Mouse (Mus musculus) spleen, postnatal 36 days (tissue): ENCODE data around the gene Cand2.

Experiments used
- DNase-seq, 2 experiments: peaks; one replicate each; pipeline ENCODE4 v3.0.0; 2022; ENCODE audit warnings: low spot score in 2 of 2, mixed read lengths in 1 of 2

Gene Cand2

DNA sequence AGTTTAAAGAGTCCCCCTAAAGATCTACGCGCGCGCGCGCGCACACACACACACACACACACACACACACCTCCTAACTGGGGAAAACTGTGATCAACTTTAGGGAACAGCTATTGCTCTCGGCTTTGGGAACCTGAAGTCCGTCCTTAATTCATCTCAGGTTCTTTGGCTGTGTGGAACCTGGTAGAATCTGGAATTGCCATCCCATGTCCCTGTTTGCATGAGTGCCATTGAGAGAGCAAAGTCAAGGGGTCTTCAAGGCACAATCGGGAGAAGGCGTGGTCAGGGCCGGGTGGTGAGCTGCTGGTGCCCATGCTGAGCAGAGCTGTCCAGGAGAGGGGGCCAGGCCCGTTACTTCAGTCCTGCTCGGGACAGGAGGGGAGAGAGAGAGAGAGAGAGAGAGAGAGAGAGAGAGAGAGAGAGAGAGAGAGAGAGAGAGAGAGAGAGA lies 348 bp upstream of the Cand2 start:
- no peak for DNase-seq

DNA sequence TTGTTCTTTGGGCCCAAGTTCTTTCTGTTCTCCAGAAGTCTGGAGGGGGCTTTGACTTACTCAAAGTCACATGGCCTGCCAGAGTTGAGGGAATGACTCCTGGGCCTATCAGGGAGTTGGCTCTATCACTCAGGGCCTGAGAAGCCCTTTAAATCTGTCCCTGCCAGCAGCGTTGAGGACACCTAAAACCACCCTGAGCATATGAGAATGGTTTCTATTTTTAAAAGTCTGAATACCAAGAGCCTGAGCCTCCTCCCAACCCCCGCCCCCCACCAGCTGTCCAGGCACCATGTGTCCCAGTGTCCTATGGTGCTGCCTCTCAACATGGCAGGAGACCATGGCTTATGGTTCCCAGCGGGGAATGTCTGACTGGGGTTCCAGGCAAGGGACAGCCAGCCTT lies 1.5 kb downstream of the Cand2 start:
- no peak for DNase-seq

DNA sequence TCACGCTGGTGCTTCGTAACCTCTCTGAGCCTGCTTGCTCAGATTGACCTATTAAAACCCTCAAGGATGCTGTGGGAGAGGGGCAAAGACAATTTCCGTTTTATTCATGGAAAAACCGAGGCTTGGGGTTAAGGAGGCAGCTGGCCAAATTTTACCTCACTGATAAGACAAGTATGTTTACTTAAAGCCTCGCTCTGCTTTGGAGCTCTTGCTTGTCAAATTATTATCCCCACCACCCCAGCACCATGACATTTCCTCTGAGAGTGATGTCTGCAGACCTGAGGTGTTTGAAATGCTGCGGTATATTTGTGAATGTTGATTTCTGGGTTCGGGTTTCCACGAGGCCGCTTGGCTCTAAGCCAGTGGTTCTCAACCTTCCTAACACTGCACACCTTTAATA lies 2.0 kb downstream of the Cand2 start:
- no peak for DNase-seq

DNA sequence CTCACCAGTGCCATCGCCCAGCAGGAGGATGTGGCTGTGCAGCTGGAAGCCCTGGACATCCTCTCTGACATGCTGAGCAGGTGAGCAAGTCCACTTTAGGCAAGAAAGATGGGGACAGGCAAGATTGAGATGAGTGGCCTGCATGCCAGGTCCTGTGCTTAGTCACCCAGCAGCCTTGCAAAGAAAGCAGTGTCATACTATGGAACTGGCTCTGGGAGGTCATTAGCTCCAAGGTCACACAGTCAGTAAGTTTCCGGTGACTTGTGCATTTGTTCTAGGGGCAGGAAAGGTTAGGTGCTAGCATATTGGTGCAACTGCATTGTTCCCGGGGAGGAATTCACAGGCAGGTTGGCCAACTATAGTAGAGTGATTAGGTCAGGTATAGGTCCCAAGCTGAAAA lies 8.4 kb downstream of the Cand2 start:
- no peak for DNase-seq

DNA sequence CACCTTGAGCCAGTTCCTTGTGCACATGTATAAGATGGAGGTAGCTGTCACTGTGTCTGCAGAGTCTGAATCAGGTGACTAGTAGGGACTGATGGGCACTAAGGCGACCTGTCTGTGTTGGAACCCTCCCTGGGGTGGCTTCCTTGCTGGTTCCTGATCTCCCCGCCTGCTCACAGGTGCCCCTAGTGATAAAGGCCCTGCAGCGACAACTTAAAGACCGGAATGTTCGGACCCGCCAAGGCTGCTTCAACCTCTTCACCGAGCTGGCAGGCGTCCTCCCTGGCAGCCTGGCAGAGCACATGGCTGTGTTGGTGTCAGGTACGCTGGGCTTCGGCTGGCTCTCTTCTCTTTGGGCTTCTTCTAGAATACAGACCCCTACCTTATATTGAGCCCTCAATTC lies 16.7 kb downstream of the Cand2 start:
- DNase-seq = no peak

DNA sequence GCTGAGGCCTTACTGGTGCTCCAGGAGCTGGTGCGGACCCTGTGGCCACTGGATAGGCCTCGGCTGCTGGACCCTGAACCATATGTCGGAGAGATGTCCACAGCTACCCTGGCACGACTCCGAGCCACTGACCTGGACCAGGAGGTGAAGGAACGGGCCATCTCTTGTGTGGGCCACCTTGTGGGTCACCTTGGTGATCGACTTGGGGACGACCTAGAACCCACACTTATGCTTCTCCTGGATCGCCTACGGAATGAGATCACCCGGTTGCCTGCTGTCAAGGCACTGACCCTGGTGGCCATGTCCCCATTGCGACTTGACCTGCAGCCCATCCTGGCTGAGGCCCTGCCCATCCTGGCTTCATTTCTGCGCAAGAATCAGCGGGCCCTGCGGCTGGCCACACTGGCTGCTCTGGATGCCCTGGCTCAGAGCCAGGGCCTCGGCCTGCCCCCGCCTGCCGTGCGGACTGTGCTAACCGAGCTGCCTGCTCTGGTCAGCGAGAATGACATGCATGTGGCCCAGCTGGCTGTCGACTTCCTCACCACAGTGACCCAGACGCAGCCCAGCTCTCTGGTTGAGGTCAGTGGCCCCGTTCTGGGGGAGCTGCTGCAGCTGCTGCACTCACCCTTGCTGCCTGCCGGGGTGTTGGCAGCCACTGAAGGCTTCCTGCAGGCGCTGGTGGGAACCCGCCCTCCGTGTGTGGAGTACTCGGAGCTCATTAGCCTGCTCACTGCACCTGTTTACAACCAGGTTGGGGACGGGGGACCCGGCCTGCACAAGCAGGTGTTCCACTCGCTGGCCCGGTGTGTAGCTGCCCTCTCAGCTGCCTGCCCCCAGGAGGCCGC lies 17.7 kb downstream of the Cand2 start:
- DNase-seq = peak; percentile 29 to 31

DNA sequence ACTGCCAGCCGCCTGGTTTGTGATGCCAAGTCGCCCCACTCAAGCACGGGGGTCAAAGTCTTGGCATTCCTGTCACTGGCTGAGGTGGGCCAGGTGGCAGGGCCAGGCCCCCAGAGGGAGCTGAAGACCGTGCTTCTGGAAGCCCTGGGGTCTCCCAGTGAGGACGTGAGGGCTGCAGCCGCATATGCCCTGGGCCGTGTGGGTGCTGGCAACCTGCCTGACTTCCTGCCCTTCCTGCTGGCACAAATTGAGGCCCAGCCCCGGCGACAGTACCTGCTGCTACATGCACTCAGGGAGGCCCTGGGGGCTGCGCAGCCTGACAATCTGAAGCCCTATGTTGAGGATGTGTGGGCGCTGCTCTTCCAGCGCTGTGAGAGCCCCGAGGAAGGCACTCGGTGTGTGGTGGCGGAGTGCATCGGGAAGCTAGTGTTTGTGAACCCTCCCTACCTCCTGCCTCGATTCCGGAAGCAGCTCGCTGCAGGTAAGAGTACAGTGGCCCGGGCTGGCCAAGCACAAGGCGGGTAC lies 18.4 kb downstream of the Cand2 start:
- no peak for DNase-seq

DNA sequence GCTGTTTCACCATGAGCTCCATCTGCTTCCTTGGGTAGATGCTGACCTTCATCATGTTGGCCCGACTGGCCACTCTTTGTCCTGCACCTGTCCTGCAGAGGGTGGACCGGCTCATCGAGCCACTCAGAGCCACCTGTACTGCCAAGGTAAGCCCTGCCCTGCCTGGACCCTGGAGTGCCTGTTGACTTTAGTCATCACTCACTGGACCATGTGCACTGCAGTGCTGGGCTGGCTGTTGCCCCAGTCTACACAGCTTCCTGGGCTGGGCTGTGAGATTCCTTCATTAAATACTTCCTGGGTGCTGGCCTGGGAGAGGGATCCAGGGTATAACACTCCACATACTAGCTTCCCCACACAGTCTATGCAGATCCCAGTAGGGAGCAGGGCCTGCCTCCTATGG lies 27.5 kb downstream of the Cand2 start:
- no peak for DNase-seq

DNA sequence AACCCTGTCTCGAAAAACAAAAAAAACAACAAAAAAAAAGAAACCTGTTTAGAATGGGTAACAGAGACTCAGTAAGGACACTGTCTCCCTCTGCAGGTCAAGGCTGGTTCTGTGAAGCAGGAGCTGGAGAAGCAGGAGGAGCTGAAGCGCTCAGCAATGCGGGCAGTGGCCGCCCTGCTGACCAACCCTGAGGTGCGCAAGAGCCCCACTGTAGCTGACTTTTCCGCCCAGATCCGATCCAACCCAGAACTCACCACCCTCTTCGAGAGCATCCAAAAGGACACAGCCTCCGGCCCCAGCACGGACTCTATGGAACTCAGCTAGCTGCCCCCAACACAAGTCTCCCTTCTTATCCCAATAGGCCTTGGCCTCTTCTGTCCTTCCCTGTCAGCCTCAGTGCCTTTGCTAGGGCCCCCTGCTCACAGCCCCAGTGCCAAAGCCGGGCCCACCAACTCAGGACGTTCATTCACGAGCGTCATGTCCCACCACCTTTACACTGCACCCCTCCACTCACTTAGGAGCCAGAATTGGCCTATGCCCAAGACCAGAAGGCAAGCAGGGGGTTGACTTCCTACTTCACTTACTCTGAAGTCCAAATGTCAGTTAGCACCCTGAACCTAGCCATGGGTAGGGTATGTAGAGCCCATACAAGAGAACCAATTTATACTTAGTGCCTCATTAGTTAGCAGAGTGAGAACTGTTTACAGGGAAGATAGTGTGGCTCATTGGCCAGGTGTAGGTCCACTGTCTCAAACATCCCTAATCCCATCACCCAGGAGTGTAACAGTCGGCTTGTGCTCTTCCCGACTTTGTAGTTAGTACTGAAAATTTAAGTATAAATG lies 29.4 kb downstream of the Cand2 start:
- DNase-seq = peak; percentile 41 to 45

DNA sequence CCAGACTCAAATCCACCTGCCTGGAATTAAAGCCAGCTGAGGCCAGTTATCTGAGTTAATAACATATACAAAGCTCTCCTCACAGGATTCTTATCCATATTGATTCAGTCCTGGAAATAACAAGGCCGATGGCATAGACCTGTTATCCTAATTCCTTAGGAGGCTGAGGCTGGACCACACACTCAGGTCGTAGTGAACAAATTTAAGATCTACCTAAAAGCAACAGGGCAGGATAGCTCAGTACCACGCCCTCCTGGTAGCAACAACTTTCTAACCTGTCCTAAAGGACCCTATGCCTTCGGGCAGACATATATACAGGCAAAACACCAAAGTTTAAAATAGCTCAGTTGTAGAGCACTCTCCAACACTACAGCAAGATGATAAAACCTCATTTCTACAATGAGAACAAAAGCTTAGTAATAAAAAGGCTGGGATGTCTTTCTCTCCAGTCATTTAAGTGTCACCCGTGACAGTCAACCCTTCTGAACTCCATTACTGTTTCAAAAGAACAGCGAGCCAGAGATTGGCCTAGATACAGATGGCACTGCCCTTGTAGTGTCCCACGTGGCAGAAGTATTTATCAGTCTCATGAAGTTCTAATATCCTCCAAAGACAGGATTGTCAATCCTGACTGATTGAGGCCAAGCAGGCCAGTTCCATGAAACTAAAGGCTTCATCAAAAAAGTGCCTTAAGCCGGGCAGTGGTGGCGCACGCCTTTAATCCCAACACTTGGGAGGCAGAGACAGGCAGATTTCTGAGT lies 30.3 kb downstream of the Cand2 start:
- no peak for DNase-seq

DNA sequence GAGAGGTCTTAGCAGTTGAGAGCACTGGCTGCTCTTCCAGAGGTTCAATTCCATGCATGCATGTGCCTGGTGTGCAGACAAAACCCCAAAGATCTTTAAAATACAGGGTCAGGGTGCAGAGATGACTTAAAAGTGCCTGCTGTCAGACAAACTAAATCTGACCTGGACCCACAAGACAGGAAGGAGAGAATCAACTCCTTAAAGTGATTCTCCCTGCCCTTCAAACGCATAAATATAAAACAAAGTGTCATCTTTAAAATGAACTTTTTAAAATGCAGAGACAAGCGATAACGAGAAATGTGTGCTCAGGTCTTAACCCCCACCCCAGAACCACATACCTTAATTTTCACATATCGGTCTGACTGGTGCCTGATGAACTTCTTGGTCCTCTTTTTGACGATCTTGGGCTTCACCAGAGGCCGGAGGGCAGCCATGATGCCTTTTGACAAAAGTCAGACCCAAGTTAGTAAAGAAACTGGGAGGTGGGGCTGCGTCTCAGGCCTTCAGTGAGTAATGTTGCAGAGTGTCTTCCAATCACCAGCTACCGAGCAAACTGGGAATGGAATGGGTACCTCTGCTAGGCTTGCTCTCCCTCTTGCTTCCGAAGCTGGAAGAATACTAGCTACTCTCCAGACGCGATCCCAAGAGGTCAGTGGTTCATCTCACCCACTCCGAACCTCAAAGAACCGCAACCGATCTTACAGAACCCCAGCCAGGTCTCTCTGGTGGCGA lies 33.3 kb downstream of the Cand2 start:
- DNase-seq = no peak

DNA sequence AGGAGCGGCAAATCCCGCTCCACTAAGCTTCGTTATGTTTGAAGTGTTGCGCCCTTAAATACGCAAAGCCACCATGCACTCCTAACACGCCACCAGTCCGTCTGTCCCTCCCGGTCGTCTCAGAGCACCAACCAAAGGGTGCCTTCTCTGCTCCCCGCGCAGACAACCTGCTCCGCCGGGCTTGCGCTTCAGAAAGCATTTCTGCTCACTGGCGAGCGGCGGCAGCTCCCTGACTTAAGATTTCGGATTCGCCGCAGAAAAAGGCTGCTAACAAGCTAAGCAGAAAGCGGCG lies 33.8 kb downstream of the Cand2 start:
- peak in 1 of 2 experiments; percentile 19 for DNase-seq

DNA sequence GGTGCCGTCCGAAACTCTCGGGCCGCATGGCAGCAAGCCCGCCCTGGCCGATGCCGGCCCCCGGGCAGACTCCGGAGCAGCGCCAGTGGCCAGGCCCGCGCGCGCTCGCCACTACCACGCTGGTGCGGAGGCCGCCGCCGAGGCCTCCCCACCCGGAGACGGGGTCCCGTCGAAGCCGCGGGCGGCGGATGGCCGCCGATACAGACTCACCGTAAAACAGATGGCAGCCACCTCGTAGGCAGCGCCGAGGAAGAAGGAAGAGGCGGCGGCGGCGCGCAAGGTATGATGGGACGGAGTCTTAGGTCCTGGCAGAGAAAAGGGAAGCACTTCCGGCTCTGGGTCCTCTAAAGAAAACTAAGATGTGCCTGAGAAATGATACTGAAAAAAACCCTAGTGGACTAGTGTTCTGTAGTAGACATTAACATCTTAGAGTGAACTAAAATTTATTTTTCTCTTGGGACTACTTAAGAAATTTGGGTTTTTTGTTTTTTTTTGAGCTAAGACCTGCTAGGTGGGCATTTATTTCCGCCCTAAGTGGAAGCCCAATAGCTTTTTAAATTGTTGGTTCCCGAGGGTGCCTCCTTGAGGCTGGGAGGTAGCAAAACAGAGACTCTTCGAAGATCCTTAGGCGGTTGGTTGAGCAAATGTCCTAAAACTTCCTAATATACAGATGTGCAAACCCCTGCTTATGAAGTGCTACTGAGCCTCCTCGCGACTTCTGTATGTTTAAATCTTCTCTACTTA lies 34.3 kb downstream of the Cand2 start, which contains the start of gene Rpl32:
Gene Rpl32, minus strand, starts transcription at position 260 of the 744 bp plus-strand sequence.
- DNase-seq = peak; percentile 81 to 87

DNA sequence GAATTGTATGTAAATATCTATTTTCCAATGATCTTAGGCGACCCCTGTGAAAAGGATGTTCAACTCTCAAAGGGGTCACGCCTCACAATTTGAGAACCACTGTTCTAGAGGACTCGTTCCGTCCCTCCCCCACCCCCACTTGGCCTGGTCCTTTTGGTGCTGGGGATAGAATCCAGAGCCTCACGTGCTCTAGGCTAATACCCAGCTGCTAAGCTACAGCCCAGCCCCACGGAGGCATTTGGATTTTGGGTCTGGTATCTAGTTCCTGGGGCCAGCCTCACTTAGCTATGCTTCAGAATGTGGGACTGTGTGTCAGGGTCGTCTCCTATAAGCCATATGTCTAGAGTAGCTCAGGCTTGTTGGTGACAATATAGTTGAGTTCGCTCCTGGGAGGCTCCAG lies 37.3 kb downstream of the Cand2 start:
- DNase-seq = no peak

DNA sequence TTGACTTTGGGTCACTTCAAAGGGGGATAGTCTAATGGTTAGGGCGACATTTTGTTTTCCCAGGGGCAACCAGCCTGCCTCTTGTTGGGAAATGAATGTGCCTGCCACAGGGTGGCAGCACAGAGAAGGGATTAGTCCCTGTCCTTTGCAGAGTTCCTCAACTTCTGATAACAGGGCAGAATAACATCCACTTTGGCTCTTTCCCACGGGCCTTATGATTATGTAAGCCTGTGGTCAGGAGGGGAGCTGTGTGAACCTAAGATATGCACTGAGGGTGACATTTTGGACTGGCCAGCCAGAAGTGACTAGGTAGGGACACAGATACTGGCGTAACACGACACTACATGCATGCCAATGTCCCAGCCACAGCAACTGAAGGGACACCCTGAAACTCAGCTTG lies 39.8 kb downstream of the Cand2 start:
- peak; percentile 55 to 74 for DNase-seq

DNA sequence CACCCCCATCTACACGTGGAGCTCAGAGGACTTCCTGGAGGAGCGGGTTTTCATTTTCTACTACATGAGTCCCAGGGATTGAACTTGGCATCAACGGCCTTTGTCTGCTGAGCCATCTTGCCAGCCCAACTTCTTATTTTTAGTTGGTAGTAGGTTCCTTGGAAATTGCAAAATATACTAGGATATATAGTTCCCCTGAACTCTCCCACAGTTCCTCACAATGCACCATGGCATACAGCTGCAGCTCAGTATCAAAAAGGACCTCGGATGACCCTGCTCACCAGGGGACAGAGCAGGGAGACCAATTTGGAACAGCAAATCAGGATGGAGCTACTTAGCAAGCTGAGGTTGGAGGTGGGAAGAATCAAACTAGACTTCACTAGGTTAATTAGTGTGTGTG lies 40.7 kb downstream of the Cand2 start:
- no peak for DNase-seq

DNA sequence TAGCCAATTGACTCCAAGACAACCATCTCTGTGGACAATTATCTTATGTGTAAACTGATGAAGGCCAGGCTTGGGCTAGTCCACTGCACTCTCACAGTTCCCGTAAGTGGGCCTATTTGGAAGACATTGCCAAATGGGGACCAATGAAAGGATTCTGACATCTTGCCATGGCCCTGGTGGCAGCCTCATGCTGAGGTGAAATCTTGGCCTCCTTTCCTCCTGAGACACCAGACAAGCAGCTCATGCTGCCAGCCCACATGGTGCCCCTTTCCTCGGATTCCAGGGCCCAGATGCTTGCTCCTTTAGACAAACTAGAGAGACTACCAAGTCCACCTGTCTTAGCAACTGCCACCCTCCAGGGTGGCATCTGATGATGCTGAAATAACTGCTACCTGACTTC lies 43.8 kb downstream of the Cand2 start:
- DNase-seq = no peak

DNA sequence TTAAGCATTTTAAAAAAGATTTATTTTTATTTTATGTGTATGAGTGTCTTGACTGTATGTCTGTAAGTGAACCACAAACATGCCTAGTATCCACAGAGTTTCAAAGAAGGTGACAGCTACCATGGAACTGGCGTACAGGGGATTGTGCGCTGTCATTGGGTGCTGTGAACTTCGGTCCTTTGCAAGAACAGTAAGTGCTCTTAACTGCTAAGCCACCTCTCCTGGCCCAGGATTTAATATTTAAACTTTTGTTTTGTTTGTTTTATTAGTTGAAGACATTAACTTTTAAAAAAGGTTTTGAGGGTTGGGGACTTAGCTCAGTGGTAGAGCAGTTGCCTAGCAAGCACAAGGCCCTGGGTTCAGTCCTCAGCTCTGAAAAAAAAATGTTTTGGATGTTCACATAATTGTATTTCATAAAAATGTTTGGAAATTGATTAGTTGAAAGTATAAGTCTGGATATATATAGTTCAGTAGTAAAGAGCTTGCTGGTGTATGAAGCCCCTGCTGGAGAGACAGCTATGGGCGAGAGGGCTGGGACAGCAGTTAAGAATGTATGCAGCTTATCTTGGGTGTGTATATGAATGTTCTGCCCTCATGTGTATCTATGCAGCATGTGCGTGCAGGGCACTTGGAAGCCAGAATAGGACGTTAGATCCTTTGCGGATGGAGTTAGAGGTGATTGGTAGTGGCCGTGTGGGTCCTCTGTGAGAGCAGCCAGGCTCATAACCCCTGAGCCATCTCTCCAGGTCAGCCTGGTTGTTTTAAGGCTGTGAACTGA lies 47.1 kb downstream of the Cand2 start:
- DNase-seq = no peak

DNA sequence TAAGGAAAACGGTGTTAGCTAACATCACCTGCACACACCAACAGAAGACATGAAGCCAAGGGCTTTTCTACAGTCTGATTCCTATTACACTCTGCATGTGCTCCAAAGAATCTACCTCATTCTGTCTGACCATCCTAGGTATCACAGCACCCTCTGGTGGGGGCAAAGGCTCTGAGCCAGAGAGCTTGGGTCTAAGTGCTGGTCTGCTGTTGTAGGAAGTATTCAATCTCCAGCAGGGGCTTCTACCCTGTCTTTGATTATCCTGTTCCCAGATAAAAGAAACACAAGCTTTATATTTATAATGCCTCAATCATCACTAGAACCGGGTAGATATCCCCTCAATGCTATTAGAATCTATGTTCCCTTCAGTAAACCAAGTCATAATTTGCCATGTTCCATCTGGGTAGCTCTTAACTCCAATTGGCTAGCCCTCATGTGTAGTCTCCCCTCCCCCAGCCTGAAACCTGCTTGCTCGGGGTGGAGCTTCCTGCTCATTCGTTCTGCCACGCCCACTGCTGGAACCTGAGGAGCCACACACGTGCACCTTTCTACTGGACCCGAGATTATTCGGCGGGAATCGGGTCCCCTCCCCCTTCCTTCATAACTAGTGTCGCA lies 49.6 kb downstream of the Cand2 start:
- DNase-seq = peak; percentile 72 to 80
